ENCODE assay signal across 8 mouse cellular contexts in genomic region chr16:16559016-16559877, GRCm38 (mm10). TPM values are rescaled to one million over a fixed set of nuclear protein-coding genes. Genes with fewer than 3 reads are reported as not detected.
A peak's percentile ranks its signal among the peaks of the same experiment; 100 is the strongest.
DNase-seq lines count a peak whose midpoint lies in the region; ATAC-seq lines count a peak whose summit lies in the region.

No protein-coding gene starts in this region.

- ATAC-seq in heart, embryonic 15.5 days (replicated peaks; ENCODE audit: insufficient number of reproducible peaks, insufficient read depth, low FRiP score, low read depth) = no peak
- ATAC-seq in hindbrain, embryonic 16.5 days = peak; percentile 59
- peak; percentile 83 for ATAC-seq in midbrain, embryonic 15.5 days (replicated peaks)

- H3K9me3 ChIP-seq in heart, embryonic 15.5 days (replicated peaks) = no peaks in the 10 kb centered on the region
- H3K9me3 ChIP-seq in hindbrain, embryonic 16.5 days (ENCODE audit: control insufficient read depth, low read length) = no peaks in the 10 kb centered on the region
- no peaks in the 10 kb centered on the region for H3K9me3 ChIP-seq in midbrain, embryonic 15.5 days

- 59% methylated on average over 3 of the region's 3 CpGs for WGBS in heart, embryonic 15.5 days
- WGBS in hindbrain, embryonic 16.5 days = 9% methylated on average over 3 of the region's 3 CpGs
- 9% methylated on average over 3 of the region's 3 CpGs for WGBS in midbrain, embryonic 15.5 days

- H3K4me3 ChIP-seq in heart, embryonic 15.5 days = no peak overlapping the region
- peak overlapping the region; percentile 54 for H3K4me3 ChIP-seq in hindbrain, embryonic 16.5 days (ENCODE audit: low read length)
- H3K4me3 ChIP-seq in midbrain, embryonic 15.5 days = peak overlapping the region; percentile 50

- peaks cover 15% of the 10 kb centered on the region for H3K4me1 ChIP-seq in heart, embryonic 15.5 days (replicated peaks)
- peaks cover 14% of the 10 kb centered on the region for H3K4me1 ChIP-seq in hindbrain, embryonic 16.5 days (ENCODE audit: control insufficient read depth, insufficient read depth, low read depth, low read length)
- peaks cover 32% of the 10 kb centered on the region for H3K4me1 ChIP-seq in midbrain, embryonic 15.5 days

- 0 out of 2 replicates have a peak overlapping the region, but pooled peaks have one; percentile 51 for H3K27ac ChIP-seq in heart, embryonic 15.5 days
- peak overlapping the region; percentile 90 for H3K27ac ChIP-seq in hindbrain, embryonic 16.5 days (ENCODE audit: low read depth, low read length)
- peak overlapping the region; percentile 89 for H3K27ac ChIP-seq in midbrain, embryonic 15.5 days

- peak overlapping the region; percentile 52 for H3K4me2 ChIP-seq in heart, embryonic 15.5 days
- H3K4me2 ChIP-seq in hindbrain, embryonic 16.5 days (ENCODE audit: low read length) = peak overlapping the region; percentile 74
- peak overlapping the region; percentile 66 for H3K4me2 ChIP-seq in midbrain, embryonic 15.5 days

- DNase-seq in heart, postnatal 4 days = no peak
- DNase-seq in cerebellum, postnatal 10 days = peak; percentile 54 to 60
- DNase-seq in kidney, postnatal 36 days = no peak
- DNase-seq in urinary bladder, postnatal 25 days (ENCODE audit: low spot score) = no peak
- DNase-seq in lung, postnatal 36 days = no peak

- H3K27me3 ChIP-seq in heart, embryonic 15.5 days = no peaks in the 10 kb centered on the region
- no peaks in the 10 kb centered on the region for H3K27me3 ChIP-seq in hindbrain, embryonic 16.5 days (replicated peaks; ENCODE audit: control insufficient read depth, insufficient read depth, low read length)
- no peaks in the 10 kb centered on the region for H3K27me3 ChIP-seq in midbrain, embryonic 15.5 days (replicated peaks)

- no peak overlapping the region for H3K9ac ChIP-seq in heart, embryonic 15.5 days
- H3K9ac ChIP-seq in hindbrain, embryonic 16.5 days (ENCODE audit: low read depth, low read length) = peak overlapping the region; percentile 65
- H3K9ac ChIP-seq in midbrain, embryonic 15.5 days = peak overlapping the region; percentile 55

- no peaks in the 10 kb centered on the region for H3K36me3 ChIP-seq in heart, embryonic 15.5 days
- H3K36me3 ChIP-seq in hindbrain, embryonic 16.5 days (ENCODE audit: control insufficient read depth, insufficient read depth, low read length) = no peaks in the 10 kb centered on the region
- H3K36me3 ChIP-seq in midbrain, embryonic 15.5 days (replicated peaks) = no peaks in the 10 kb centered on the region

RNA-seq across cellular contexts. Expression of gene Fgd4, which starts 41.1 kb away (rescaled TPM):
- 9.0 and 10.3 TPM in 2 replicates for polyA plus RNA-seq in heart, embryonic 15.5 days (2015; fragmentation: Nextera tagmentation; extraction: Ambion mirVana)
- total RNA-seq in heart, postnatal 4 days (2021) = 10 to 100 TPM; 17.7 to 22.5 TPM
- 15.8 and 16.7 TPM in 2 replicates for polyA plus RNA-seq in hindbrain, embryonic 16.5 days (2015; fragmentation: Nextera tagmentation; extraction: Ambion mirVana)
- polyA plus RNA-seq in midbrain, embryonic 15.5 days (2015; fragmentation: Nextera tagmentation; extraction: Ambion mirVana) = 18.6 and 23.7 TPM in 2 replicates

Comparison
In these comparisons a context has a peak if more than half of its experiments do, and no peak if none do; other contexts are left out.
1. DNase-seq: peak in cerebellum, postnatal 10 days (2 of 2); none in heart, postnatal 4 days (single experiment), kidney, postnatal 36 days (0 of 2), urinary bladder, postnatal 25 days (single experiment) and lung, postnatal 36 days (single experiment).
2. Peak in every context shown above with its lines, with median percentiles within 50 percentile points of each other: H3K27ac ChIP-seq and H3K4me2 ChIP-seq.